Mouse (Mus musculus) adipocyte (in vitro differentiated cells): ENCODE measurements around the gene Gon7.

ENCODE experiments used
- DNase-seq: peaks from one replicate; pipeline ENCODE4 v3.0.0-alpha.2; 2016; ENCODE audit warnings: low spot score

The Gon7 gene

GRCm38 (mm10) chr12:102705906-102706640, 51.5 kb downstream of the Gon7 start:
- DNase-seq: peak; percentile 35

GRCm38 (mm10) chr12:102705216-102705871, 52.3 kb downstream of the Gon7 start:
- peak; percentile 84 for DNase-seq

GRCm38 (mm10) chr12:102704457-102705198, 53.0 kb downstream of the Gon7 start, which contains the start of gene Itpk1:
Gene Itpk1 (minus strand): TSS chr12:102704930.
- peak; percentile 43 for DNase-seq

GRCm38 (mm10) chr12:102703921-102704408, 53.6 kb downstream of the Gon7 start:
- no peak for DNase-seq

- no peak for DNase-seq
These were observed 54.2 kb downstream of the Gon7 start for GRCm38 (mm10) chr12:102703441-102703840.
